ENCODE assay signal across 7 mouse cellular contexts in genomic region chr8:20261452-20262181, GRCm38 (mm10).
DNase-seq lines count a peak whose midpoint lies in the region; ATAC-seq and TF ChIP-seq lines count a peak whose summit lies in the region.
"Not testable (repeated sequence)": the region's sequence is repeated elsewhere in the genome, so short reads cannot be mapped to it uniquely, and the experiment has no call there.

No protein-coding gene starts in this region.

- not testable (repeated sequence) for H3K27ac ChIP-seq in forebrain, postnatal 0 days (ENCODE audit: low read depth, low read length); hindbrain, embryonic 13.5 days; intestine, postnatal 0 days (ENCODE audit: low read depth, low read length); liver, embryonic 11.5 days (ENCODE audit: low read depth, low read length); midbrain, embryonic 12.5 days (replicated peaks); neural tube, embryonic 12.5 days

- 51% methylated on average over 6 of the region's 9 CpGs for WGBS in forebrain, postnatal 0 days
- 68% methylated on average over 6 of the region's 9 CpGs for WGBS in hindbrain, embryonic 13.5 days
- WGBS in intestine, postnatal 0 days = 46% methylated on average over 6 of the region's 9 CpGs
- 52% methylated on average over 6 of the region's 9 CpGs for WGBS in liver, embryonic 11.5 days
- 42% methylated on average over 9 of the region's 9 CpGs for WGBS in midbrain, embryonic 12.5 days
- 52% methylated on average over 7 of the region's 9 CpGs for WGBS in neural tube, embryonic 12.5 days

- H3K27me3 ChIP-seq in forebrain, postnatal 0 days (ENCODE audit: insufficient read depth, low read length); hindbrain, embryonic 13.5 days; intestine, postnatal 0 days (replicated peaks; ENCODE audit: control insufficient read depth, insufficient read depth, low read length); liver, embryonic 11.5 days (replicated peaks; ENCODE audit: control insufficient read depth, insufficient read depth, low read length); midbrain, embryonic 12.5 days; neural tube, embryonic 12.5 days (replicated peaks): not testable (repeated sequence)

- peak; percentile 47; the same call in 1 of the 2 replicates for ATAC-seq in common myeloid progenitor, adult 5-6 weeks (replicated peaks; ENCODE audit: low read depth, poor library complexity, severe bottlenecking)
- peak; percentile 63 for ATAC-seq in forebrain, postnatal 0 days
- peak; percentile 73; the same call in 1 of the 2 replicates for ATAC-seq in hindbrain, embryonic 13.5 days (ENCODE audit: low FRiP score)
- ATAC-seq in intestine, postnatal 0 days = peak; percentile 36; the same call in 1 of the 2 replicates
- ATAC-seq in liver, embryonic 11.5 days (replicated peaks; ENCODE audit: low FRiP score) = peak; percentile 43; the same call in 1 of the 2 replicates
- ATAC-seq in midbrain, embryonic 12.5 days (ENCODE audit: low FRiP score, low read depth) = peak; percentile 71
- ATAC-seq in neural tube, embryonic 12.5 days (ENCODE audit: low FRiP score, low read depth) = peak; percentile 48; the same call in 1 of the 2 replicates

- DNase-seq in forebrain, postnatal 0 days; liver, embryonic 11.5 days (ENCODE audit: low spot score): not testable (repeated sequence)

- not testable (repeated sequence) for H3K9me3 ChIP-seq in forebrain, postnatal 0 days (ENCODE audit: low read length); hindbrain, embryonic 13.5 days; intestine, postnatal 0 days (ENCODE audit: control insufficient read depth); liver, embryonic 11.5 days (ENCODE audit: control insufficient read depth, low read length); midbrain, embryonic 12.5 days; neural tube, embryonic 12.5 days

- not testable (repeated sequence) for H3K9ac ChIP-seq in forebrain, postnatal 0 days; hindbrain, embryonic 13.5 days; intestine, postnatal 0 days (ENCODE audit: low read depth, low read length); liver, embryonic 11.5 days (ENCODE audit: low read depth, low read length); midbrain, embryonic 12.5 days (replicated peaks); neural tube, embryonic 12.5 days

- H3K4me1 ChIP-seq in forebrain, postnatal 0 days (ENCODE audit: insufficient read depth); hindbrain, embryonic 13.5 days (replicated peaks); intestine, postnatal 0 days (replicated peaks; ENCODE audit: control insufficient read depth, insufficient read depth, low read length); liver, embryonic 11.5 days (replicated peaks; ENCODE audit: control insufficient read depth, insufficient read depth, low read length); midbrain, embryonic 12.5 days; neural tube, embryonic 12.5 days: not testable (repeated sequence)

- not testable (repeated sequence) for H3K36me3 ChIP-seq in forebrain, postnatal 0 days (ENCODE audit: insufficient read depth); hindbrain, embryonic 13.5 days; intestine, postnatal 0 days (ENCODE audit: control insufficient read depth, insufficient read depth); liver, embryonic 11.5 days (ENCODE audit: control insufficient read depth, insufficient read depth, low read length); midbrain, embryonic 12.5 days; neural tube, embryonic 12.5 days

- H3K4me3 ChIP-seq in forebrain, postnatal 0 days (ENCODE audit: low read depth, low read length); hindbrain, embryonic 13.5 days; intestine, postnatal 0 days (ENCODE audit: low read depth, low read length); liver, embryonic 11.5 days (ENCODE audit: low read depth, low read length); midbrain, embryonic 12.5 days; neural tube, embryonic 12.5 days: not testable (repeated sequence)

- TF ChIP-seq CTCF in forebrain, postnatal 0 days (IDR thresholded peaks at IDR 0.05; ENCODE audit: low read depth); intestine, postnatal 0 days (IDR thresholded peaks at IDR 0.05; ENCODE audit: low read depth): not testable (repeated sequence)

- not testable (repeated sequence) for H3K4me2 ChIP-seq in forebrain, postnatal 0 days (ENCODE audit: low read depth); hindbrain, embryonic 13.5 days; intestine, postnatal 0 days (replicated peaks; ENCODE audit: low read depth); liver, embryonic 11.5 days; midbrain, embryonic 12.5 days (replicated peaks); neural tube, embryonic 12.5 days (replicated peaks)
